Mouse (Mus musculus): ENCODE measurements around the gene Wipf3. TPM values are rescaled to one million over a fixed set of nuclear protein-coding genes. Genes with fewer than 3 reads are reported as not detected.

The Wipf3 gene
- polyA plus RNA-seq, 1 experiment from 2014 or later, result 2.8 TPM

- no peak overlapping the region for H3K4me2 ChIP-seq (ENCODE audit: low read depth, low read length)
- no peaks in the 10 kb centered on the region for H3K27me3 ChIP-seq (ENCODE audit: control insufficient read depth, insufficient read depth, low read length)
- H3K4me3 ChIP-seq (ENCODE audit: low read depth, low read length), result no peak overlapping the region
- no peaks in the 10 kb centered on the region for H3K9me3 ChIP-seq (ENCODE audit: control insufficient read depth, low read length)
- no peaks in the 10 kb centered on the region for H3K36me3 ChIP-seq (ENCODE audit: control insufficient read depth, insufficient read depth, low read length)
- no peak overlapping the region for H3K9ac ChIP-seq (replicated peaks; ENCODE audit: low read depth, low read length)
- WGBS, result 92% methylated on average over 8 of the region's 8 CpGs
- no peak for ATAC-seq (ENCODE audit: low read depth)
- H3K4me1 ChIP-seq (ENCODE audit: control insufficient read depth, insufficient read depth, low read length), result no peaks in the 10 kb centered on the region
- no peak overlapping the region for H3K27ac ChIP-seq (ENCODE audit: low read depth, low read length)
Measured at GRCm38 (mm10) chr6:54528666-54529065, 99.3 kb downstream of the Wipf3 start.

GRCm38 (mm10) chr6:54530182-54530581, 100.8 kb downstream of the Wipf3 start:
- Histone ChIP-seq H3K4me1 (ENCODE audit: control insufficient read depth, insufficient read depth, low read length) (no peaks in the 10 kb centered on the region), H3K27me3 (ENCODE audit: control insufficient read depth, insufficient read depth, low read length) (no peaks in the 10 kb centered on the region), H3K9me3 (ENCODE audit: control insufficient read depth, low read length) (no peaks in the 10 kb centered on the region), H3K4me3 (ENCODE audit: low read depth, low read length) (no peak overlapping the region), H3K4me2 (ENCODE audit: low read depth, low read length) (no peak overlapping the region), H3K9ac (replicated peaks; ENCODE audit: low read depth, low read length) (no peak overlapping the region), H3K27ac (ENCODE audit: low read depth, low read length) (no peak overlapping the region), H3K36me3 (ENCODE audit: control insufficient read depth, insufficient read depth, low read length) (no peaks in the 10 kb centered on the region)
- 93% methylated on average over 2 of the region's 2 CpGs for WGBS
- ATAC-seq (ENCODE audit: low read depth), result no peak

- Histone ChIP-seq H3K36me3 (ENCODE audit: control insufficient read depth, insufficient read depth, low read length) (no peaks in the 10 kb centered on the region), H3K9me3 (ENCODE audit: control insufficient read depth, low read length) (no peaks in the 10 kb centered on the region), H3K4me2 (ENCODE audit: low read depth, low read length) (no peak overlapping the region), H3K4me3 (ENCODE audit: low read depth, low read length) (no peak overlapping the region), H3K9ac (replicated peaks; ENCODE audit: low read depth, low read length) (no peak overlapping the region), H3K4me1 (ENCODE audit: control insufficient read depth, insufficient read depth, low read length) (no peaks in the 10 kb centered on the region), H3K27me3 (ENCODE audit: control insufficient read depth, insufficient read depth, low read length) (no peaks in the 10 kb centered on the region), H3K27ac (ENCODE audit: low read depth, low read length) (peak overlapping the region; percentile 39; the same call in 1 of the 2 replicates)
- 49% methylated on average over 8 of the region's 8 CpGs for WGBS
- peak; percentile 46; the same call in 1 of the 2 replicates for ATAC-seq (ENCODE audit: low read depth)
Measured at GRCm38 (mm10) chr6:54531048-54531481, 101.7 kb downstream of the Wipf3 start.

GRCm38 (mm10) chr6:54535485-54535884, 106.1 kb downstream of the Wipf3 start:
- H3K36me3 ChIP-seq (ENCODE audit: control insufficient read depth, insufficient read depth, low read length), result no peaks in the 10 kb centered on the region
- H3K4me2 ChIP-seq (ENCODE audit: low read depth, low read length), result no peak overlapping the region
- no peaks in the 10 kb centered on the region for H3K4me1 ChIP-seq (ENCODE audit: control insufficient read depth, insufficient read depth, low read length)
- H3K27ac ChIP-seq (ENCODE audit: low read depth, low read length), result no peak overlapping the region
- H3K27me3 ChIP-seq (ENCODE audit: control insufficient read depth, insufficient read depth, low read length), result no peaks in the 10 kb centered on the region
- no peaks in the 10 kb centered on the region for H3K9me3 ChIP-seq (ENCODE audit: control insufficient read depth, low read length)
- no peak for ATAC-seq (ENCODE audit: low read depth)
- no peak overlapping the region for H3K9ac ChIP-seq (replicated peaks; ENCODE audit: low read depth, low read length)
- WGBS, result 90% methylated on average over 4 of the region's 4 CpGs
- no peak overlapping the region for H3K4me3 ChIP-seq (ENCODE audit: low read depth, low read length)

- H3K36me3 ChIP-seq (ENCODE audit: control insufficient read depth, insufficient read depth, low read length), result no peaks in the 10 kb centered on the region
- no peak overlapping the region for H3K4me2 ChIP-seq (ENCODE audit: low read depth, low read length)
- no peaks in the 10 kb centered on the region for H3K27me3 ChIP-seq (ENCODE audit: control insufficient read depth, insufficient read depth, low read length)
- H3K4me1 ChIP-seq (ENCODE audit: control insufficient read depth, insufficient read depth, low read length), result no peaks in the 10 kb centered on the region
- no peak overlapping the region for H3K9ac ChIP-seq (replicated peaks; ENCODE audit: low read depth, low read length)
- H3K9me3 ChIP-seq (ENCODE audit: control insufficient read depth, low read length), result no peaks in the 10 kb centered on the region
- ATAC-seq (ENCODE audit: low read depth), result no peak
- no peak overlapping the region for H3K27ac ChIP-seq (ENCODE audit: low read depth, low read length)
- no peak overlapping the region for H3K4me3 ChIP-seq (ENCODE audit: low read depth, low read length)
- 89% methylated on average over 7 of the region's 7 CpGs for WGBS
Measured at GRCm38 (mm10) chr6:54537053-54537452, 107.7 kb downstream of the Wipf3 start.

GRCm38 (mm10) chr6:54538773-54539173, 109.4 kb downstream of the Wipf3 start:
- H3K9ac ChIP-seq (replicated peaks; ENCODE audit: low read depth, low read length), result no peak overlapping the region
- 11% methylated on average over 3 of the region's 3 CpGs for WGBS
- no peak overlapping the region for H3K4me2 ChIP-seq (ENCODE audit: low read depth, low read length)
- no peak overlapping the region for H3K4me3 ChIP-seq (ENCODE audit: low read depth, low read length)
- no peaks in the 10 kb centered on the region for H3K27me3 ChIP-seq (ENCODE audit: control insufficient read depth, insufficient read depth, low read length)
- no peaks in the 10 kb centered on the region for H3K4me1 ChIP-seq (ENCODE audit: control insufficient read depth, insufficient read depth, low read length)
- ATAC-seq (ENCODE audit: low read depth), result peak; percentile 26; the same call in 1 of the 2 replicates
- H3K9me3 ChIP-seq (ENCODE audit: control insufficient read depth, low read length), result no peaks in the 10 kb centered on the region
- no peak overlapping the region for H3K27ac ChIP-seq (ENCODE audit: low read depth, low read length)
- H3K36me3 ChIP-seq (ENCODE audit: control insufficient read depth, insufficient read depth, low read length), result no peaks in the 10 kb centered on the region

- WGBS, result 74% methylated on average over 7 of the region's 7 CpGs
- Histone ChIP-seq H3K4me3 (ENCODE audit: low read depth, low read length) (no peak overlapping the region), H3K9ac (replicated peaks; ENCODE audit: low read depth, low read length) (no peak overlapping the region), H3K27me3 (ENCODE audit: control insufficient read depth, insufficient read depth, low read length) (no peaks in the 10 kb centered on the region), H3K9me3 (ENCODE audit: control insufficient read depth, low read length) (no peaks in the 10 kb centered on the region), H3K36me3 (ENCODE audit: control insufficient read depth, insufficient read depth, low read length) (no peaks in the 10 kb centered on the region), H3K4me2 (ENCODE audit: low read depth, low read length) (no peak overlapping the region), H3K4me1 (ENCODE audit: control insufficient read depth, insufficient read depth, low read length) (no peaks in the 10 kb centered on the region), H3K27ac (ENCODE audit: low read depth, low read length) (no peak overlapping the region)
- no peak; the same call in 1 of the 2 replicates for ATAC-seq (ENCODE audit: low read depth)
Measured at GRCm38 (mm10) chr6:54539396-54539795, 110.0 kb downstream of the Wipf3 start.

GRCm38 (mm10) chr6:54540252-54540887, 111.0 kb downstream of the Wipf3 start:
- H3K27ac ChIP-seq (ENCODE audit: low read depth, low read length), result peak overlapping the region; percentile 4; the same call in 1 of the 2 replicates
- H3K9me3 ChIP-seq (ENCODE audit: control insufficient read depth, low read length), result no peaks in the 10 kb centered on the region
- ATAC-seq (ENCODE audit: low read depth), result 0 out of 2 replicates have a peak, but pooled peaks have one; percentile 28
- WGBS, result 51% methylated on average over 9 of the region's 9 CpGs
- no peaks in the 10 kb centered on the region for H3K27me3 ChIP-seq (ENCODE audit: control insufficient read depth, insufficient read depth, low read length)
- H3K36me3 ChIP-seq (ENCODE audit: control insufficient read depth, insufficient read depth, low read length), result no peaks in the 10 kb centered on the region
- no peak overlapping the region for H3K9ac ChIP-seq (replicated peaks; ENCODE audit: low read depth, low read length)
- no peak overlapping the region for H3K4me2 ChIP-seq (ENCODE audit: low read depth, low read length)
- no peak overlapping the region for H3K4me3 ChIP-seq (ENCODE audit: low read depth, low read length)
- H3K4me1 ChIP-seq (ENCODE audit: control insufficient read depth, insufficient read depth, low read length), result no peaks in the 10 kb centered on the region

- Histone ChIP-seq H3K4me3 (ENCODE audit: low read depth, low read length) (no peak overlapping the region), H3K27me3 (ENCODE audit: control insufficient read depth, insufficient read depth, low read length) (no peaks in the 10 kb centered on the region), H3K9ac (replicated peaks; ENCODE audit: low read depth, low read length) (no peak overlapping the region), H3K4me1 (ENCODE audit: control insufficient read depth, insufficient read depth, low read length) (no peaks in the 10 kb centered on the region), H3K27ac (ENCODE audit: low read depth, low read length) (no peak overlapping the region), H3K9me3 (ENCODE audit: control insufficient read depth, low read length) (no peaks in the 10 kb centered on the region), H3K4me2 (ENCODE audit: low read depth, low read length) (no peak overlapping the region), H3K36me3 (ENCODE audit: control insufficient read depth, insufficient read depth, low read length) (no peaks in the 10 kb centered on the region)
- WGBS, result 78% methylated on average over 7 of the region's 7 CpGs
- no peak for ATAC-seq (ENCODE audit: low read depth)
Measured at GRCm38 (mm10) chr6:54542836-54543235, 113.4 kb downstream of the Wipf3 start.
